8 mouse cellular contexts compared by ENCODE assay signal in genomic region chr15:79741173-79741858, GRCm38 (mm10). TPM values are rescaled to one million over a fixed set of nuclear protein-coding genes. Genes with fewer than 3 reads are reported as not detected.
DNase-seq lines count a peak whose midpoint lies in the region; ATAC-seq and TF ChIP-seq lines count a peak whose summit lies in the region.

No protein-coding gene starts in this region.

- ATAC-seq in cerebellum, adult (ENCODE audit: insufficient number of reproducible peaks, low FRiP score, low TSS enrichment): no peak
- peak; percentile 56 for ATAC-seq in CD4-positive, CD25-positive, alpha-beta regulatory T cell, adult 4 months
- no peak for ATAC-seq in hindbrain, embryonic 14.5 days (ENCODE audit: low FRiP score)
- peak; percentile 21 for ATAC-seq in lung, postnatal 0 days

- H3K36me3 ChIP-seq in erythroblast, embryonic 14.5 days (ENCODE audit: control insufficient read depth): peaks cover 35% of the 10 kb centered on the region
- peaks cover 34% of the 10 kb centered on the region for H3K36me3 ChIP-seq in hindbrain, embryonic 14.5 days (replicated peaks; ENCODE audit: control insufficient read depth, insufficient read depth)
- peaks cover 16% of the 10 kb centered on the region; the same call in 1 of the 2 replicates for H3K36me3 ChIP-seq in lung, postnatal 0 days (ENCODE audit: insufficient read depth, low read length)

- no peak for TF ChIP-seq EP300 in lung, postnatal 0 days (IDR thresholded peaks at IDR 0.05)

- TF ChIP-seq CTCF in lung, postnatal 0 days (IDR thresholded peaks at IDR 0.05): no peak

- H3K27ac ChIP-seq in hindbrain, embryonic 14.5 days: peak overlapping the region; percentile 70; the same call in 1 of the 2 replicates
- peak overlapping the region; percentile 95 for H3K27ac ChIP-seq in lung, postnatal 0 days (ENCODE audit: low read length)

- H3K4me3 ChIP-seq in erythroblast, embryonic 14.5 days (replicated peaks): peak overlapping the region; percentile 88
- peak overlapping the region; percentile 92 for H3K4me3 ChIP-seq in hindbrain, embryonic 14.5 days (replicated peaks; ENCODE audit: low read length)
- peak overlapping the region; percentile 99 for H3K4me3 ChIP-seq in lung, postnatal 0 days (ENCODE audit: low read depth, low read length)

- H3K9ac ChIP-seq in hindbrain, embryonic 14.5 days: peak overlapping the region; percentile 92
- H3K9ac ChIP-seq in lung, postnatal 0 days (replicated peaks; ENCODE audit: low read depth): peak overlapping the region; percentile 92

- peaks cover 19% of the 10 kb centered on the region for H3K27me3 ChIP-seq in erythroblast, embryonic 14.5 days (ENCODE audit: control insufficient read depth)
- H3K27me3 ChIP-seq in hindbrain, embryonic 14.5 days (ENCODE audit: control insufficient read depth, insufficient read depth, low read length): no peaks in the 10 kb centered on the region
- no peaks in the 10 kb centered on the region for H3K27me3 ChIP-seq in lung, postnatal 0 days (replicated peaks; ENCODE audit: insufficient read depth, low read length)

- H3K4me2 ChIP-seq in hindbrain, embryonic 14.5 days (replicated peaks): peak overlapping the region; percentile 74
- peak overlapping the region; percentile 94 for H3K4me2 ChIP-seq in lung, postnatal 0 days (replicated peaks; ENCODE audit: low read depth, low read length)

- WGBS in hindbrain, embryonic 14.5 days: 37% methylated on average over 14 of the region's 14 CpGs
- 3% methylated on average over 14 of the region's 14 CpGs for WGBS in lung, postnatal 0 days

- no peaks in the 10 kb centered on the region for H3K9me3 ChIP-seq in erythroblast, embryonic 14.5 days (ENCODE audit: control insufficient read depth, low read length)
- no peaks in the 10 kb centered on the region for H3K9me3 ChIP-seq in hindbrain, embryonic 14.5 days (ENCODE audit: control insufficient read depth, low read length)
- H3K9me3 ChIP-seq in lung, postnatal 0 days (ENCODE audit: low read length): no peaks in the 10 kb centered on the region

- DNase-seq in cerebellum, adult 18-20 months: peak; percentile 45 to 51
- DNase-seq in hindbrain, embryonic 14.5 days (ENCODE audit: low spot score): no peak
- DNase-seq in lung, postnatal 0 days (ENCODE audit: low spot score): peak; percentile 82
- peak; percentile 29 to 31 for DNase-seq in spleen, adult 18-20 months
- no peak for DNase-seq in adrenal gland, postnatal 36 days

- H3K4me1 ChIP-seq in erythroblast, embryonic 14.5 days (ENCODE audit: control insufficient read depth): peaks cover 34% of the 10 kb centered on the region
- H3K4me1 ChIP-seq in hindbrain, embryonic 14.5 days (replicated peaks; ENCODE audit: control insufficient read depth, insufficient read depth, low read length): peaks cover 19% of the 10 kb centered on the region
- peaks cover 14% of the 10 kb centered on the region; the same call in 1 of the 2 replicates for H3K4me1 ChIP-seq in lung, postnatal 0 days (ENCODE audit: insufficient read depth, low read depth, low read length)

RNA-seq across cellular contexts. Expression of gene Sun2, which starts 1.0 kb away (rescaled TPM):
- 10 to 100 TPM; 12.8 to 20.2 TPM for polyA plus RNA-seq in CD4-positive, CD25-positive, alpha-beta regulatory T cell, adult 4 months (2017; shearing (Covaris generic))
- 2.8 and 4.2 TPM in 2 replicates for polyA plus RNA-seq in erythroblast, embryonic 14.5 days (2012)
- 5.9 and 6.7 TPM in 2 replicates for polyA plus RNA-seq in hindbrain, embryonic 14.5 days (2014; fragmentation: Nextera tagmentation; extraction: Ambion mirVana)
- polyA plus RNA-seq in lung, postnatal 0 days (2015; fragmentation: Nextera tagmentation; extraction: Ambion mirVana): 4.5 and 5.1 TPM in 2 replicates
- total RNA-seq in adrenal gland, postnatal 36 days (2021): 10 to 100 TPM; 58.1 to 61.0 TPM

RNA-seq across cellular contexts. Expression of gene Dnal4, which starts 36.3 kb away (rescaled TPM):
- polyA plus RNA-seq in CD4-positive, CD25-positive, alpha-beta regulatory T cell, adult 4 months (2017; shearing (Covaris generic)): 10 to 100 TPM in 1 of 2 experiments, 1 to 10 TPM in 1; 6.9 to 10.4 TPM
- 0.69 and 1.1 TPM in 2 replicates for polyA plus RNA-seq in erythroblast, embryonic 14.5 days (2012)
- polyA plus RNA-seq in hindbrain, embryonic 14.5 days (2014; fragmentation: Nextera tagmentation; extraction: Ambion mirVana): 64.6 and 67.8 TPM in 2 replicates
- polyA plus RNA-seq in lung, postnatal 0 days (2015; fragmentation: Nextera tagmentation; extraction: Ambion mirVana): 49.5 and 52.4 TPM in 2 replicates
- 10 to 100 TPM; 19.5 to 22.9 TPM for total RNA-seq in adrenal gland, postnatal 36 days (2021)

RNA-seq across cellular contexts. Expression of gene Gtpbp1, which starts 50.7 kb away (rescaled TPM):
- polyA plus RNA-seq in CD4-positive, CD25-positive, alpha-beta regulatory T cell, adult 4 months (2017; shearing (Covaris generic)): 10 to 100 TPM; 21.0 to 21.6 TPM
- 21.9 and 23.6 TPM in 2 replicates for polyA plus RNA-seq in erythroblast, embryonic 14.5 days (2012)
- polyA plus RNA-seq in hindbrain, embryonic 14.5 days (2014; fragmentation: Nextera tagmentation; extraction: Ambion mirVana): 43.1 and 43.4 TPM in 2 replicates
- 16.9 and 17.9 TPM in 2 replicates for polyA plus RNA-seq in lung, postnatal 0 days (2015; fragmentation: Nextera tagmentation; extraction: Ambion mirVana)
- 10 to 100 TPM; 25.8 to 27.2 TPM for total RNA-seq in adrenal gland, postnatal 36 days (2021)

RNA-seq across cellular contexts. Expression of gene Josd1, which starts 53.6 kb away (rescaled TPM):
- 1 to 10 TPM; 4.2 to 6.8 TPM for polyA plus RNA-seq in CD4-positive, CD25-positive, alpha-beta regulatory T cell, adult 4 months (2017; shearing (Covaris generic))
- polyA plus RNA-seq in erythroblast, embryonic 14.5 days (2012): 1.8 and 2.5 TPM in 2 replicates
- polyA plus RNA-seq in hindbrain, embryonic 14.5 days (2014; fragmentation: Nextera tagmentation; extraction: Ambion mirVana): 16.1 and 18.6 TPM in 2 replicates
- polyA plus RNA-seq in lung, postnatal 0 days (2015; fragmentation: Nextera tagmentation; extraction: Ambion mirVana): 12.7 and 13.9 TPM in 2 replicates
- total RNA-seq in adrenal gland, postnatal 36 days (2021): 10 to 100 TPM; 33.8 to 36.4 TPM

Comparison
In these comparisons a context has a peak if more than half of its experiments do, and no peak if none do; other contexts are left out.
1. DNase-seq: peak in cerebellum, adult 18-20 months (2 of 2), lung, postnatal 0 days (single experiment) and spleen, adult 18-20 months (2 of 2); none in hindbrain, embryonic 14.5 days (single experiment) and adrenal gland, postnatal 36 days (0 of 2).
2. ATAC-seq: peak in CD4-positive, CD25-positive, alpha-beta regulatory T cell, adult 4 months (single experiment) and lung, postnatal 0 days (single experiment); none in cerebellum, adult (single experiment) and hindbrain, embryonic 14.5 days (single experiment).
3. Peak in every context shown above with its lines, with median percentiles within 50 percentile points of each other: H3K4me3 ChIP-seq.